In the genomic region with DNA sequence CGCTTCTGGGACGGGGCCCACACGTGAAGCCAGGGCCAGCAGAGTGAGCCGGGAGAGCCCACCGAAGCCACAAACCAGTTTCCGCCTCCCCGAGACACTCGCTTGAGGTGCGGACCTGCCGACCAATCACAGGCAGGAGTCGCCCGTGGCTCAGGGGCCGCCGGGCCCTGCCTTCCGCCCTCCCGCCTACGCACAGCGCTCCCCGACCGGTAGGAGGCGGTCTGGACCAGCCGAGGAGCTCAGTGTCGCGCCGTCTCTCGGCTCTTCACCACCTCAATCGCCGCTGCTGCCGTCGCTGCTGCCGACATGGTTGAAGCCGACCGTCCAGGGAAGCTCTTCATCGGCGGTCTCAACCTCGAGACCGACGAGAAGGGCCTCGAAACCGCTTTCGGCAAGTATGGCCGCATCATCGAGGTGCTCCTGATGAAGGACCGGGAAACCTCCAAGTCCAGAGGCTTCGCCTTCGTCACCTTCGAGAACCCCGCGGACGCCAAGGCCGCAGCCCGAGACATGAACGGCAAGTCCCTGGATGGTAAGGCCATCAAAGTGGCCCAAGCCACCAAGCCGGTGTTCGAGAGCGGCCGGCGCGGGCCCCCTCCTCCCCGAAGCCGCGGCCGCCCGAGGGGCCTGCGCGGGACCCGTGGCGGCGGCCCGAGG, we compare ENCODE assay signal across 10 mouse cellular contexts. TPM values are rescaled to one million over a fixed set of nuclear protein-coding genes. Genes with fewer than 3 reads are reported as not detected.
DNase-seq lines count a peak whose midpoint lies in the region; ATAC-seq and TF ChIP-seq lines count a peak whose summit lies in the region.
"Had no signal": no experiment of that assay in that cellular context is flagged by ENCODE, and none has a peak within 500 bp of the region (broad histone marks: within the 10 kb centered on the region; RNA-seq: fewer than 3 reads in every experiment).

A gene (plus strand): TSS at position 242 of the 657 bp plus-strand sequence.

- H3K9ac ChIP-seq in ES-E14 (ENCODE audit: insufficient read depth, low read depth, low read length, poor library complexity, severe bottlenecking), result peak within 1 kb of the TSS; percentile 94
- no peak within 1 kb of the TSS for H3K9ac ChIP-seq in hindbrain, embryonic 11.5 days (ENCODE audit: low read depth, low read length)
- H3K9ac ChIP-seq in midbrain, embryonic 12.5 days (replicated peaks), result no peak within 1 kb of the TSS

- ATAC-seq in hindbrain, embryonic 11.5 days (ENCODE audit: low FRiP score), result no peak
- ATAC-seq in midbrain, embryonic 12.5 days (ENCODE audit: low FRiP score, low read depth), result peak; percentile 56; the same call in 1 of the 2 replicates

- peaks cover 4% of the 10 kb centered on the region in 2 experiments for H3K4me1 ChIP-seq in ES-E14 (ENCODE audit: control insufficient read depth in 2 of 2, insufficient read depth in 2 of 2, low read length in 2 of 2, poor library complexity in 1 of 2)
- no peaks in the 10 kb centered on the region for H3K4me1 ChIP-seq in hindbrain, embryonic 11.5 days (replicated peaks; ENCODE audit: control insufficient read depth, insufficient read depth, low read length)
- no peaks in the 10 kb centered on the region for H3K4me1 ChIP-seq in midbrain, embryonic 12.5 days
- H3K4me1 ChIP-seq: megakaryocyte, embryonic 14.5 days had no signal

- H3K27ac ChIP-seq in gastrocnemius, adult 2 months, result no peak within 1 kb of the TSS
- peak within 1 kb of the TSS; percentile 89 for H3K27ac ChIP-seq in ES-E14 (ENCODE audit: insufficient read depth, low read depth, low read length, poor library complexity, severe bottlenecking)
- H3K27ac ChIP-seq in hindbrain, embryonic 11.5 days (ENCODE audit: low read depth, low read length), result no peak within 1 kb of the TSS
- no peak within 1 kb of the TSS for H3K27ac ChIP-seq in midbrain, embryonic 12.5 days (replicated peaks)

- H3K4me2 ChIP-seq in hindbrain, embryonic 11.5 days (replicated peaks; ENCODE audit: low read depth, low read length), result peak within 1 kb of the TSS; percentile 7; the same call in 1 of the 2 replicates
- H3K4me2 ChIP-seq in midbrain, embryonic 12.5 days (replicated peaks), result peak within 1 kb of the TSS; percentile 26

- peaks cover 3% of the 10 kb centered on the region; the same call in 1 of the 2 replicates for H3K36me3 ChIP-seq in ES-E14 (ENCODE audit: control insufficient read depth, insufficient read depth, low read length, poor library complexity, severe bottlenecking)
- H3K36me3 ChIP-seq in hindbrain, embryonic 11.5 days (ENCODE audit: control insufficient read depth, insufficient read depth, low read length), result no peaks in the 10 kb centered on the region
- no peaks in the 10 kb centered on the region for H3K36me3 ChIP-seq in midbrain, embryonic 12.5 days

- peak within 1 kb of the TSS; percentile 29; the same call in 1 of the 2 replicates for H3K4me3 ChIP-seq in gastrocnemius, adult 2 months
- peak within 1 kb of the TSS; percentile 77 to 87 for H3K4me3 ChIP-seq in ES-E14 (ENCODE audit: insufficient read depth in 1 of 2, low read depth in 1 of 2, low read length in 2 of 2, poor library complexity in 1 of 2, severe bottlenecking in 1 of 2)
- peak within 1 kb of the TSS; percentile 14; the same call in 1 of the 2 replicates for H3K4me3 ChIP-seq in hindbrain, embryonic 11.5 days (ENCODE audit: low read depth, low read length)
- H3K4me3 ChIP-seq in midbrain, embryonic 12.5 days, result peak within 1 kb of the TSS; percentile 29
- H3K4me3 ChIP-seq: megakaryocyte, embryonic 14.5 days had no signal

- TF ChIP-seq CTCF in gastrocnemius, adult 2 months (IDR thresholded peaks at IDR 0.05), result no peak

- peaks cover 24% of the 10 kb centered on the region for H3K27me3 ChIP-seq in hindbrain, embryonic 11.5 days (ENCODE audit: control insufficient read depth, insufficient read depth, low read length)
- peaks cover 26% of the 10 kb centered on the region for H3K27me3 ChIP-seq in midbrain, embryonic 12.5 days

- H3K9me3 ChIP-seq in ES-E14 (ENCODE audit: control insufficient read depth, insufficient read depth, low read depth, low read length), result no peaks in the 10 kb centered on the region
- peaks cover 6% of the 10 kb centered on the region for H3K9me3 ChIP-seq in hindbrain, embryonic 11.5 days (ENCODE audit: control insufficient read depth, low read length)
- peaks cover 19% of the 10 kb centered on the region for H3K9me3 ChIP-seq in midbrain, embryonic 12.5 days

- 33% methylated on average over 61 of the region's 70 CpGs for WGBS in hindbrain, embryonic 11.5 days
- 44% methylated on average over 66 of the region's 70 CpGs for WGBS in midbrain, embryonic 12.5 days

- intact Hi-C loops in gastrocnemius, adult 2 months (cut with DNase I), result no loop called here

- in situ Hi-C loops in ES-E14 (cut with MboI; ENCODE audit: low sequenced_read_pairs in 2 of 2, unreplicated experiment in 2 of 2), result loop anchor here (25.0 kb wide), 2 partner anchors 353 to 528 kb away; a partner anchor contains a TSS

- no peak for DNase-seq in gastrocnemius, adult 2 months
- DNase-seq in gastrocnemius, adult 18-20 months (ENCODE audit: low spot score), result no peak
- peak; percentile 85 for DNase-seq in ES-E14 (ENCODE audit: low read depth, low spot score)
- peak; percentile 27 for DNase-seq in hindbrain, embryonic 11.5 days (ENCODE audit: low spot score)
- no peak for DNase-seq in layer of hippocampus, postnatal 14 days (ENCODE audit: low spot score in 2 of 2)
- DNase-seq in yolk sac, embryonic 10.5 days (ENCODE audit: low spot score), result no peak
- DNase-seq in frontal cortex, postnatal 25 days (ENCODE audit: low spot score in 2 of 2), result no peak

TF ChIP-seq in ES-E14, 5 proteins besides CTCF, POLR2A, EP300 and RAD21:
- TF ChIP-seq ZNF384 (IDR thresholded peaks at IDR 0.05; ENCODE audit: low read depth, low read length) (no peak), CHD2 (IDR thresholded peaks at IDR 0.05; ENCODE audit: low read depth, low read length) (no peak), HCFC1 (IDR thresholded peaks at IDR 0.05; ENCODE audit: borderline replicate concordance, insufficient read depth, low read length) (no peak; the same call in none of the 2 replicates), MAFK (IDR thresholded peaks at IDR 0.05; ENCODE audit: insufficient read depth, low read depth, low read length) (no peak), ZC3H11A (IDR thresholded peaks at IDR 0.05; ENCODE audit: borderline replicate concordance, low read depth, low read length) (no peak)
TF ChIP-seq in ES-E14: peak in this region for 0.

RNA-seq across cellular contexts. Expression of the gene that starts here (rescaled TPM):
- total RNA-seq in gastrocnemius, adult 2 months (2021), result not detected
- not detected for total RNA-seq in gastrocnemius, adult 18-20 months (2021)
- total RNA-seq in ES-E14 (2012; rRNA removed), result 82.7 and 100 TPM in 2 replicates
- polyA plus RNA-seq in hindbrain, embryonic 11.5 days (2014; fragmentation: Nextera tagmentation; extraction: Ambion mirVana), result not detected in 2 replicates
- not detected in 2 replicates for polyA plus RNA-seq in midbrain, embryonic 12.5 days (2016; fragmentation: Nextera tagmentation; extraction: Ambion mirVana)
- total RNA-seq in layer of hippocampus, postnatal 14 days (2021), result not detected
- total RNA-seq: gastrocnemius, postnatal 4 days had no signal

Comparison
In these comparisons a context has a peak if more than half of its experiments do, and no peak if none do; other contexts are left out.
1. RNA of the gene that starts here (total RNA-seq): 82.7 to 100 TPM in ES-E14; not detected in layer of hippocampus, postnatal 14 days, not detected in gastrocnemius, adult 2 months and not detected in gastrocnemius, adult 18-20 months; every median in the first group is over 10 times any median in the second.
2. Peak in DNase-seq, H3K4me3 ChIP-seq and H3K4me2 ChIP-seq in hindbrain, embryonic 11.5 days; RNA of the gene not detected or under 1 TPM.
3. Peak in ATAC-seq, H3K4me3 ChIP-seq and H3K4me2 ChIP-seq in midbrain, embryonic 12.5 days; RNA of the gene not detected or under 1 TPM.
4. H3K4me3 ChIP-seq: peak in every context shown above with its lines; median percentile 82 in ES-E14; 29 in gastrocnemius, adult 2 months; 29 in midbrain, embryonic 12.5 days; 14 in hindbrain, embryonic 11.5 days.